Mouse (Mus musculus): ENCODE results near the gene Gm10024. TPM values are rescaled to one million over a fixed set of nuclear protein-coding genes. Genes with fewer than 3 reads are reported as not detected.
"Not testable (repeated sequence)": the region's sequence is repeated elsewhere in the genome, so short reads cannot be mapped to it uniquely, and the experiment has no call there.

Gm10024 gene
- polyA plus RNA-seq, 3 experiments from 2014 or later, result not detected

- ATAC-seq, result no peak
Observed at GRCm38 (mm10) chr10:77735928-77736327, 24.7 kb downstream of the Gm10024 start.

DNA sequence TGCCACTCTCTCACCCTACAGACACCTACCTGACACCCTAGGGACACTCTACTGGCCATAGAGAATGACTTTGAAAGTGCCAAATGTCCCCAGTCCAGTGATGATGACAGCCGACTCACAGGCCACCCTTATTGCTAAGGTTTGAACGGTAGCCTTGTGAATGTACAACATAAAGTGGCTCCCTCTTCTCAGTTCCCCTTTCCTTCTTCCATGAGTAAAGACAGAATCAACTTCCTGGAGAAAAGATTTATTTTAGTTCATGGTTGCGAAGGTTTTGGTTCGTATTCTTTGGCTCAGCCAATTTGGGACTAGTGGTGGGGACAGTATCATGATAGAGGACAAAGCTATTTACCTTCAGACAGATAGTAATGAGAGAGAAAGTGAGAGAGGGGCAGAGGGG lies 27.7 kb downstream of the Gm10024 start:
- no peak for ATAC-seq

- ATAC-seq, result not testable (repeated sequence)
Observed at GRCm38 (mm10) chr10:77741924-77742688, 30.8 kb downstream of the Gm10024 start, which contains the start of gene Gm18596. Gm18596 (minus strand) TSS chr10:77742638.

- not testable (repeated sequence) for ATAC-seq
Observed at GRCm38 (mm10) chr10:77750686-77751085, 39.4 kb downstream of the Gm10024 start.

DNA sequence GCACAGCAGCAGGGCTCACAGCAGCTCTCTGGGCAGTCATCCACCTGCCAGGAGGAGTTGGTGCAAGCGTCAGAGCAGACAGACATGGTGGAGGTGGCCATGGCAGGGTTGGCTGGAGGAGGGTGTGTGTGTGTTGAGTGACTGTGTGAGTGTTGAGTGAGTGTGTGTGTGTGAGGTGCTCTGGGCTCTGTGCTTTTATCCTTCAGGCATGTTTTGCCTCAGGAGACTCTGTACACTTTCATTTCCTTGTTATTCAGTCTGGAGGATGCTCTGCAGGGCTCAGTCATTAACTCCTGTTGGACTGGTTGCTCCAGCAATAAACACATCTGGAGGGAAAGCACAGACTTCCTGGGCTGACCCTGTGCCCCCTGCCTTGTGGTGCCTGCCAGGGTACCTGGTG lies 40.0 kb downstream of the Gm10024 start, which contains the start of gene Gm9736:
Gene Gm9736, minus strand, starts transcription at position 101 of the 400 bp plus-strand sequence.
- not testable (repeated sequence) for ATAC-seq

GRCm38 (mm10) chr10:77752312-77752711 lies 41.1 kb downstream of the Gm10024 start:
- ATAC-seq, result not testable (repeated sequence)

- no peak for ATAC-seq
Observed at GRCm38 (mm10) chr10:77753448-77753847, 42.2 kb downstream of the Gm10024 start.

GRCm38 (mm10) chr10:77759582-77759981 lies 48.3 kb downstream of the Gm10024 start, which contains the start of gene Gm3233:
Gm3233 (minus strand) TSS chr10:77759682.
- not testable (repeated sequence) for ATAC-seq

Other genes starting within 250 kb of the Gm10024 start
- 10 to 100 TPM; 13.7 to 16.1 (median 15.1) TPM for gene Fam207a, start 195.7 kb upstream of the Gm10024 start, polyA plus RNA-seq (2017; shearing (Covaris generic))
- gene Itgb2, start 181.2 kb upstream of the Gm10024 start, polyA plus RNA-seq (2017; shearing (Covaris generic)), result 100 to 1,000 TPM; 493 to 517 (median 499) TPM
- gene Pttg1ip, start 129.7 kb upstream of the Gm10024 start, polyA plus RNA-seq (2017; shearing (Covaris generic)), result 100 to 1,000 TPM in 2 of 3 experiments, 10 to 100 TPM in 1; 83.7 to 113 (median 112) TPM
- 10 to 100 TPM; 73.1 to 90.7 (median 74.3) TPM for gene Sumo3, start 105.4 kb upstream of the Gm10024 start, polyA plus RNA-seq (2017; shearing (Covaris generic))
- 10 to 100 TPM in 1 of 3 experiments, 1 to 10 TPM in 1, not detected in 1; 3.6 to 10.0 TPM for gene Gm49325, start 105.3 kb upstream of the Gm10024 start, polyA plus RNA-seq (2017; shearing (Covaris generic))
- 10 to 100 TPM; 41.1 to 55.4 (median 50.1) TPM for gene Ube2g2, start 89.2 kb upstream of the Gm10024 start, polyA plus RNA-seq (2017; shearing (Covaris generic))
- gene Tspear, start 24.9 kb upstream of the Gm10024 start, polyA plus RNA-seq (2017; shearing (Covaris generic)), result under 1 TPM; 0.26 to 0.54 (median 0.28) TPM
- gene Gm19402, start 20.7 kb upstream of the Gm10024 start, polyA plus RNA-seq (2017; shearing (Covaris generic)), result not detected
- not detected for gene Gm9508, start 14.2 kb upstream of the Gm10024 start, polyA plus RNA-seq (2017; shearing (Covaris generic))
- not detected for gene Gm10272, start 4.8 kb upstream of the Gm10024 start, polyA plus RNA-seq (2017; shearing (Covaris generic))
- gene Gm10142, start 4.3 kb downstream of the Gm10024 start, polyA plus RNA-seq (2017; shearing (Covaris generic)), result not detected
- gene Krtap12-1, start 9.1 kb downstream of the Gm10024 start, polyA plus RNA-seq (2017; shearing (Covaris generic)), result not detected
- not detected for gene Gm10100, start 15.0 kb downstream of the Gm10024 start, polyA plus RNA-seq (2017; shearing (Covaris generic))
- gene Gm18596, start 31.2 kb downstream of the Gm10024 start, polyA plus RNA-seq (2017; shearing (Covaris generic)), result not detected
- not detected for gene Gm9736, start 39.9 kb downstream of the Gm10024 start, polyA plus RNA-seq (2017; shearing (Covaris generic))
- not detected for gene Gm3233, start 48.2 kb downstream of the Gm10024 start, polyA plus RNA-seq (2017; shearing (Covaris generic))
- not detected for gene Gm3238, start 59.9 kb downstream of the Gm10024 start, polyA plus RNA-seq (2017; shearing (Covaris generic))
- not detected for gene Gm7138, start 65.5 kb downstream of the Gm10024 start, polyA plus RNA-seq (2017; shearing (Covaris generic))
- gene Gm3250, start 71.1 kb downstream of the Gm10024 start, polyA plus RNA-seq (2017; shearing (Covaris generic)), result not detected
- gene Gm7137, start 76.7 kb downstream of the Gm10024 start, polyA plus RNA-seq (2017; shearing (Covaris generic)), result not detected
- not detected for gene Gm9639, start 83.6 kb downstream of the Gm10024 start, polyA plus RNA-seq (2017; shearing (Covaris generic))
- not detected for gene Gm19668, start 87.7 kb downstream of the Gm10024 start, polyA plus RNA-seq (2017; shearing (Covaris generic))
- not detected for gene Gm9507, start 100.4 kb downstream of the Gm10024 start, polyA plus RNA-seq (2017; shearing (Covaris generic))
- gene Gm2696, start 103.2 kb downstream of the Gm10024 start, polyA plus RNA-seq (2017; shearing (Covaris generic)), result not detected
- gene Krtap10-4, start 115.6 kb downstream of the Gm10024 start, polyA plus RNA-seq (2017; shearing (Covaris generic)), result not detected
- gene Krtap10-10, start 124.5 kb downstream of the Gm10024 start, polyA plus RNA-seq (2017; shearing (Covaris generic)), result not detected
- not detected for gene Gm36176, start 135.3 kb downstream of the Gm10024 start, polyA plus RNA-seq (2017; shearing (Covaris generic))
- not detected for gene Gm10318, start 141.4 kb downstream of the Gm10024 start, polyA plus RNA-seq (2017; shearing (Covaris generic))
- gene Gm3285, start 150.5 kb downstream of the Gm10024 start, polyA plus RNA-seq (2017; shearing (Covaris generic)), result not detected
- gene Lrrc3, start 191.1 kb downstream of the Gm10024 start, polyA plus RNA-seq (2017; shearing (Covaris generic)), result not detected